Mouse (Mus musculus) heart, embryonic 10.5 days (tissue): ENCODE results near the gene Slc9a5. TPM values are rescaled to one million over a fixed set of nuclear protein-coding genes. Genes with fewer than 3 reads are reported as not detected.
A peak's percentile ranks its signal among the peaks of the same experiment; 100 is the strongest.

ENCODE experiments used
- DNase-seq: peaks from one replicate; pipeline ENCODE4 v3.0.0-alpha.2; 2017; ENCODE audit warnings: low spot score
- H3K27ac ChIP-seq: fragments of 300-500 bp; sonication (generic); 2 replicates; pipeline ENCODE4 v1.5.1; 2016; ENCODE audit warnings: mild to moderate bottlenecking
- H3K27me3 ChIP-seq: fragments of 300-500 bp; sonication (generic); 2 replicates; pipeline ENCODE4 v1.6.1; 2016; ENCODE audit warnings: mild to moderate bottlenecking; ENCODE audit not compliant: poor library complexity, insufficient read depth, severe bottlenecking
- H3K36me3 ChIP-seq: fragments of 300-500 bp; sonication (generic); 2 replicates; pipeline ENCODE4 v1.6.1; 2016; ENCODE audit warnings: mild to moderate bottlenecking, moderate library complexity
- H3K4me1 ChIP-seq: fragments of 300-500 bp; sonication (generic); 2 replicates; pipeline ENCODE4 v1.6.1; 2016; ENCODE audit warnings: mild to moderate bottlenecking
- H3K4me3 ChIP-seq: fragments of 300-500 bp; sonication (generic); 2 replicates; pipeline ENCODE4 v1.5.1; 2016; ENCODE audit warnings: mild to moderate bottlenecking, moderate library complexity
- H3K9me3 ChIP-seq: fragments of 300-500 bp; sonication (generic); 2 replicates; pipeline ENCODE4 v1.6.1; 2016; ENCODE audit warnings: mild to moderate bottlenecking, moderate library complexity
- WGBS: fragments of 180-500 bp; shearing (Covaris S2); methylation state at CpG from one replicate; pipeline ENCODE4 v1.1.7; 2016; 5-methylcytosine and 5-hydroxymethylcytosine counted together
- polyA plus RNA-seq: library from polyadenylated mRNA; unstranded; fragments of >200 nt; fragmentation: Nextera tagmentation; extraction: Ambion mirVana; gene quantifications from 2 replicates; pipeline ENCODE4 v1.2.1, GENCODE M21; 2016

Slc9a5 gene
- polyA plus RNA-seq, 1 experiment from 2014 or later = 2.4 TPM

GRCm38 (mm10) chr8:105374513-105374966 is 25.9 kb downstream of the Slc9a5 start:
- no peaks in the 10 kb centered on the region for H3K36me3 ChIP-seq
- no peak for DNase-seq
- peak overlapping the region; percentile 45 for H3K4me3 ChIP-seq
- H3K4me1 ChIP-seq = peaks cover 17% of the 10 kb centered on the region
- peaks cover 56% of the 10 kb centered on the region for H3K27me3 ChIP-seq
- no peaks in the 10 kb centered on the region for H3K9me3 ChIP-seq
- H3K27ac ChIP-seq = 0 out of 2 replicates have a peak overlapping the region, but pooled peaks have one; percentile 19
- WGBS = 22% methylated on average over 33 of the region's 33 CpGs

GRCm38 (mm10) chr8:105378673-105379072 is 30.0 kb downstream of the Slc9a5 start:
- Histone ChIP-seq H3K9me3 (no peaks in the 10 kb centered on the region), H3K4me3 (no peak overlapping the region), H3K27ac (no peak overlapping the region), H3K4me1 (peaks cover 16% of the 10 kb centered on the region), H3K36me3 (no peaks in the 10 kb centered on the region), H3K27me3 (peaks cover 51% of the 10 kb centered on the region; the same call in 1 of the 2 replicates)
- no peak for DNase-seq
- WGBS = 67% methylated on average over 19 of the region's 19 CpGs

- Histone ChIP-seq H3K36me3 (no peaks in the 10 kb centered on the region), H3K9me3 (no peaks in the 10 kb centered on the region), H3K4me1 (peaks cover 7% of the 10 kb centered on the region; the same call in 1 of the 2 replicates), H3K27ac (no peak overlapping the region), H3K4me3 (no peak overlapping the region), H3K27me3 (peaks cover 43% of the 10 kb centered on the region; the same call in 1 of the 2 replicates)
- no peak for DNase-seq
- WGBS = 79% methylated on average over 12 of the region's 12 CpGs
Measured at GRCm38 (mm10) chr8:105380308-105380707, 31.7 kb downstream of the Slc9a5 start.

- H3K27ac ChIP-seq = no peak overlapping the region
- peaks cover 23% of the 10 kb centered on the region; the same call in 1 of the 2 replicates for H3K4me1 ChIP-seq
- no peak overlapping the region for H3K4me3 ChIP-seq
- 89% methylated on average over 2 of the region's 2 CpGs for WGBS
- no peak for DNase-seq
- no peaks in the 10 kb centered on the region for H3K36me3 ChIP-seq
- peaks cover 15% of the 10 kb centered on the region for H3K27me3 ChIP-seq
- H3K9me3 ChIP-seq = no peaks in the 10 kb centered on the region
Measured at GRCm38 (mm10) chr8:105384070-105384469, 35.4 kb downstream of the Slc9a5 start.

GRCm38 (mm10) chr8:105387151-105387550 is 38.5 kb downstream of the Slc9a5 start:
- Histone ChIP-seq H3K4me3 (no peak overlapping the region), H3K4me1 (peaks cover 23% of the 10 kb centered on the region; the same call in 1 of the 2 replicates), H3K27ac (no peak overlapping the region), H3K27me3 (peaks cover 16% of the 10 kb centered on the region), H3K36me3 (no peaks in the 10 kb centered on the region), H3K9me3 (no peaks in the 10 kb centered on the region)
- no peak for DNase-seq
- WGBS = 38% methylated on average over 1 of the region's 1 CpGs

GRCm38 (mm10) chr8:105389096-105389495 is 40.5 kb downstream of the Slc9a5 start:
- no peaks in the 10 kb centered on the region for H3K9me3 ChIP-seq
- H3K27ac ChIP-seq = no peak overlapping the region
- peaks cover 16% of the 10 kb centered on the region for H3K27me3 ChIP-seq
- no peak for DNase-seq
- H3K4me3 ChIP-seq = no peak overlapping the region
- 77% methylated on average over 6 of the region's 6 CpGs for WGBS
- no peaks in the 10 kb centered on the region for H3K36me3 ChIP-seq
- H3K4me1 ChIP-seq = peaks cover 33% of the 10 kb centered on the region

GRCm38 (mm10) chr8:105393089-105393787 is 44.6 kb downstream of the Slc9a5 start:
- H3K9me3 ChIP-seq = no peaks in the 10 kb centered on the region
- H3K36me3 ChIP-seq = no peaks in the 10 kb centered on the region
- H3K4me3 ChIP-seq = no peak overlapping the region
- WGBS = 67% methylated on average over 12 of the region's 12 CpGs
- H3K27me3 ChIP-seq = peaks cover 22% of the 10 kb centered on the region; the same call in 1 of the 2 replicates
- H3K27ac ChIP-seq = 0 out of 2 replicates have a peak overlapping the region, but pooled peaks have one; percentile 6
- DNase-seq = no peak
- H3K4me1 ChIP-seq = peaks cover 10% of the 10 kb centered on the region

- Histone ChIP-seq H3K9me3 (no peaks in the 10 kb centered on the region), H3K27me3 (peaks cover 19% of the 10 kb centered on the region; the same call in 1 of the 2 replicates), H3K36me3 (no peaks in the 10 kb centered on the region), H3K27ac (no peak overlapping the region), H3K4me3 (no peak overlapping the region), H3K4me1 (peaks cover 10% of the 10 kb centered on the region)
- WGBS = 77% methylated on average over 7 of the region's 7 CpGs
- no peak for DNase-seq
Measured at GRCm38 (mm10) chr8:105393915-105394314, 45.3 kb downstream of the Slc9a5 start.

- Histone ChIP-seq H3K9me3 (no peaks in the 10 kb centered on the region), H3K27me3 (peaks cover 10% of the 10 kb centered on the region; the same call in 1 of the 2 replicates), H3K36me3 (no peaks in the 10 kb centered on the region), H3K27ac (no peak overlapping the region), H3K4me1 (peaks cover 10% of the 10 kb centered on the region), H3K4me3 (no peak overlapping the region)
- 26% methylated on average over 3 of the region's 3 CpGs for WGBS
- peak; percentile 75 for DNase-seq
Measured at GRCm38 (mm10) chr8:105397747-105398146, 49.1 kb downstream of the Slc9a5 start.

- DNase-seq = peak; percentile 58
- no peaks in the 10 kb centered on the region for H3K36me3 ChIP-seq
- H3K9me3 ChIP-seq = no peaks in the 10 kb centered on the region
- no peak overlapping the region for H3K27ac ChIP-seq
- H3K4me3 ChIP-seq = no peak overlapping the region
- no peaks in the 10 kb centered on the region for H3K4me1 ChIP-seq
- H3K27me3 ChIP-seq = peaks cover 3% of the 10 kb centered on the region; the same call in 1 of the 2 replicates
- 85% methylated on average over 5 of the region's 5 CpGs for WGBS
Measured at GRCm38 (mm10) chr8:105400016-105400415, 51.4 kb downstream of the Slc9a5 start.

- Histone ChIP-seq H3K4me1 (no peaks in the 10 kb centered on the region), H3K27me3 (no peaks in the 10 kb centered on the region), H3K4me3 (no peak overlapping the region), H3K27ac (no peak overlapping the region), H3K9me3 (no peaks in the 10 kb centered on the region), H3K36me3 (no peaks in the 10 kb centered on the region)
- WGBS = 90% methylated on average over 8 of the region's 8 CpGs
- no peak for DNase-seq
Measured at GRCm38 (mm10) chr8:105403467-105403866, 54.8 kb downstream of the Slc9a5 start.

GRCm38 (mm10) chr8:105404496-105404895 is 55.9 kb downstream of the Slc9a5 start:
- Histone ChIP-seq H3K36me3 (no peaks in the 10 kb centered on the region), H3K27ac (no peak overlapping the region), H3K4me3 (no peak overlapping the region), H3K9me3 (no peaks in the 10 kb centered on the region), H3K27me3 (no peaks in the 10 kb centered on the region), H3K4me1 (no peaks in the 10 kb centered on the region)
- 64% methylated on average over 1 of the region's 1 CpGs for WGBS
- peak; percentile 60 for DNase-seq

- Histone ChIP-seq H3K27me3 (no peaks in the 10 kb centered on the region), H3K9me3 (no peaks in the 10 kb centered on the region), H3K4me3 (no peak overlapping the region), H3K4me1 (no peaks in the 10 kb centered on the region), H3K36me3 (no peaks in the 10 kb centered on the region), H3K27ac (no peak overlapping the region)
- DNase-seq = peak; percentile 47
- WGBS = 72% methylated on average over 10 of the region's 10 CpGs
Measured at GRCm38 (mm10) chr8:105406416-105406815, 57.8 kb downstream of the Slc9a5 start.
